In the genomic region with DNA sequence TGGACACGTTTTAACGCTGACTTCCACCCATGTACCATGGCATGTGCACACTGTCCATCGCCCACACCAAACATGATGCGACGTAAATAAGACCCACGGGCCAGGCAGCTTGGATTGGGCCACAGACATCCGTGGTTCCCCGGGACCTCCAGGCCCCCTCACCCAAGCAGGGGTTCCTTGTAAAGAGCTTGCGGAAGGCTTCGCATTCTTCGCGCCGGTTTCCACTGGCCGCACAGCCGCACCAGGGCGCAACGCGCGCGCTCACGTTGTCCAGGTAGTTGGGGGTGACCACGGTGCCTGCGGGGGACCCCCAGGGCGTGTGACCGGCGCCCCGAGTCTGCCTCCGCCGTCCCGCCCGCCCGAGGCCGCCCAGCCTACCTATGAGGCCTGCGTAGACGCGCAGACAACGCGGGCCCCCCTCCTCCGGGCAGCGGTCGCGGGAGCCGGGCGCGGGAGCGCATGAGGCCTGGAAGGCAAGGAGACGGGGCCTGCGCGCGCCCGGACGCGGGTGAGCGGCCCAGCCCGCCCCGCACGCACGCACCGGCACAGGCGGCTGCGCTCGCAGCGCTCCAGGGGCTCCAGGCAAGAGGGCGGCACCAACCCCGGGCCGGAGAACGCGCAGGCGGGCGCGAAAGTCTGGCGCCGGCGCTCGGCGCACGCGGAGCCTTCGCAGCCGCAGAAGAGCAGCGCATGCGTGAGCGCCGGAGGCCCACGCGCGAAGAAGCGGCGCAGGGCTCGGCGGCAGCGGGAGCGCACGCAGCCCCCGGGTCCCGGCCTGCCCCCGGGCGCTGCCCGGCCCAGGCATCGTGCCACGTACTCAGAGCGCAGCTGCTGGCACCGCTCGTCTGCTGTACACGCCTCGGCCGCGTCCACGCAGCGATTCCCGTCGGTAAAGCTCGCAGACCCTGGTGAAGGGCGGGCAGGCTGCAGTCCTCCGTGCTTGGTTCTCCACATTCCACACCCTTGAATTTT, we compare ENCODE assay signal across 8 mouse cellular contexts. TPM values are rescaled to one million over a fixed set of nuclear protein-coding genes. Genes with fewer than 3 reads are reported as not detected.
DNase-seq lines count a peak whose midpoint lies in the region; ATAC-seq and TF ChIP-seq lines count a peak whose summit lies in the region.

No protein-coding gene starts in this region.

- peaks cover 10% of the 10 kb centered on the region; the same call in 1 of the 2 replicates for H3K4me1 ChIP-seq in lung, embryonic 14.5 days (ENCODE audit: insufficient read depth)
- H3K4me1 ChIP-seq in heart, embryonic 10.5 days: peaks cover 22% of the 10 kb centered on the region
- peaks cover 14% of the 10 kb centered on the region; the same call in 1 of the 2 replicates for H3K4me1 ChIP-seq in lung, postnatal 0 days (ENCODE audit: insufficient read depth, low read depth, low read length)
- H3K4me1 ChIP-seq in stomach, embryonic 14.5 days (ENCODE audit: control insufficient read depth, insufficient read depth, low read length): peaks cover 15% of the 10 kb centered on the region; the same call in 1 of the 2 replicates

- no peak overlapping the region for H3K27ac ChIP-seq in lung, embryonic 14.5 days (ENCODE audit: low read depth)
- peak overlapping the region; percentile 79 for H3K27ac ChIP-seq in heart, embryonic 10.5 days
- no peak overlapping the region for H3K27ac ChIP-seq in lung, postnatal 0 days (ENCODE audit: low read length)
- H3K27ac ChIP-seq in stomach, embryonic 14.5 days (ENCODE audit: low read length): no peak overlapping the region

- peak; percentile 67 for DNase-seq in lung, embryonic 14.5 days
- no peak for DNase-seq in lung, postnatal 36 days
- DNase-seq in cerebellum, adult 9-11 months: peak; percentile 67
- peak; percentile 76 for DNase-seq in heart, embryonic 10.5 days (ENCODE audit: low spot score)
- peak; percentile 59 to 79 for DNase-seq in layer of hippocampus, adult 8-10 months (ENCODE audit: low spot score in 2 of 2)
- DNase-seq in lung, postnatal 0 days (ENCODE audit: low spot score): no peak
- no peak for DNase-seq in B cell, adult 2 months

- TF ChIP-seq EP300 in lung, postnatal 0 days (IDR thresholded peaks at IDR 0.05): no peak

- no peaks in the 10 kb centered on the region for H3K36me3 ChIP-seq in lung, embryonic 14.5 days (ENCODE audit: insufficient read depth)
- no peaks in the 10 kb centered on the region for H3K36me3 ChIP-seq in heart, embryonic 10.5 days
- no peaks in the 10 kb centered on the region for H3K36me3 ChIP-seq in lung, postnatal 0 days (ENCODE audit: insufficient read depth, low read length)
- H3K36me3 ChIP-seq in stomach, embryonic 14.5 days (ENCODE audit: control insufficient read depth, insufficient read depth, low read length): no peaks in the 10 kb centered on the region

- peak overlapping the region; percentile 54 for H3K4me3 ChIP-seq in lung, embryonic 14.5 days (ENCODE audit: low read depth, low read length)
- peak overlapping the region; percentile 65 for H3K4me3 ChIP-seq in heart, embryonic 10.5 days
- peak overlapping the region; percentile 43 for H3K4me3 ChIP-seq in lung, postnatal 0 days (ENCODE audit: low read depth, low read length)
- peak overlapping the region; percentile 55 for H3K4me3 ChIP-seq in stomach, embryonic 14.5 days (ENCODE audit: low read depth, low read length)

- 2% methylated on average over 114 of the region's 115 CpGs for WGBS in lung, embryonic 14.5 days
- 3% methylated on average over 104 of the region's 115 CpGs for WGBS in heart, embryonic 10.5 days
- WGBS in lung, postnatal 0 days: 4% methylated on average over 83 of the region's 115 CpGs
- 2% methylated on average over 113 of the region's 115 CpGs for WGBS in stomach, embryonic 14.5 days

- peaks cover 38% of the 10 kb centered on the region for H3K27me3 ChIP-seq in lung, embryonic 14.5 days (ENCODE audit: insufficient read depth, low read length)
- H3K27me3 ChIP-seq in heart, embryonic 10.5 days (ENCODE audit: insufficient read depth, poor library complexity, severe bottlenecking): peaks cover 71% of the 10 kb centered on the region
- peaks cover 30% of the 10 kb centered on the region for H3K27me3 ChIP-seq in lung, postnatal 0 days (replicated peaks; ENCODE audit: insufficient read depth, low read length)
- peaks cover 11% of the 10 kb centered on the region for H3K27me3 ChIP-seq in stomach, embryonic 14.5 days (ENCODE audit: control insufficient read depth, insufficient read depth, low read length)

- H3K4me2 ChIP-seq in lung, embryonic 14.5 days: peak overlapping the region; percentile 94
- H3K4me2 ChIP-seq in lung, postnatal 0 days (replicated peaks; ENCODE audit: low read depth, low read length): peak overlapping the region; percentile 81
- peak overlapping the region; percentile 98 for H3K4me2 ChIP-seq in stomach, embryonic 14.5 days (replicated peaks; ENCODE audit: low read depth, low read length)

- peak overlapping the region; percentile 69 for H3K9ac ChIP-seq in lung, embryonic 14.5 days
- H3K9ac ChIP-seq in lung, postnatal 0 days (replicated peaks; ENCODE audit: low read depth): 0 out of 2 replicates have a peak overlapping the region, but pooled peaks have one; percentile 12
- H3K9ac ChIP-seq in stomach, embryonic 14.5 days (replicated peaks; ENCODE audit: low read depth, low read length): peak overlapping the region; percentile 64

- TF ChIP-seq CTCF in lung, embryonic 14.5 days (IDR thresholded peaks at IDR 0.05; ENCODE audit: low read depth): no peak
- no peak for TF ChIP-seq CTCF in lung, postnatal 0 days (IDR thresholded peaks at IDR 0.05)

- no peaks in the 10 kb centered on the region for H3K9me3 ChIP-seq in lung, embryonic 14.5 days (ENCODE audit: low read depth, low read length)
- no peaks in the 10 kb centered on the region for H3K9me3 ChIP-seq in heart, embryonic 10.5 days
- H3K9me3 ChIP-seq in lung, postnatal 0 days (ENCODE audit: low read length): no peaks in the 10 kb centered on the region
- H3K9me3 ChIP-seq in stomach, embryonic 14.5 days (ENCODE audit: control insufficient read depth, low read depth, low read length): no peaks in the 10 kb centered on the region

- peak; percentile 57; the same call in 1 of the 2 replicates for ATAC-seq in lung, embryonic 14.5 days (ENCODE audit: insufficient read depth)
- peak; percentile 20; the same call in 1 of the 2 replicates for ATAC-seq in lung, postnatal 0 days
- ATAC-seq in stomach, embryonic 14.5 days (ENCODE audit: insufficient number of reproducible peaks, insufficient read depth, low FRiP score, low read depth): peak; percentile 29

RNA-seq across cellular contexts. Expression of a gene that starts 1.7 kb away (rescaled TPM):
- 13.5 and 16.3 TPM in 2 replicates for polyA plus RNA-seq in lung, embryonic 14.5 days (2014; fragmentation: Nextera tagmentation; extraction: Ambion mirVana)
- polyA plus RNA-seq in heart, embryonic 10.5 days (2016; fragmentation: Nextera tagmentation; extraction: Ambion mirVana): 3.3 and 4.9 TPM in 2 replicates
- 10 to 100 TPM; 52.8 to 62.0 (median 58.8) TPM for total RNA-seq in layer of hippocampus, adult 8-10 months (2022)
- 1.2 and 1.4 TPM in 2 replicates for polyA plus RNA-seq in lung, postnatal 0 days (2015; fragmentation: Nextera tagmentation; extraction: Ambion mirVana)
- polyA plus RNA-seq in stomach, embryonic 14.5 days (2014; fragmentation: Nextera tagmentation; extraction: Ambion mirVana): 23.8 and 24.4 TPM in 2 replicates

RNA-seq across cellular contexts. Expression of a gene that starts 22.5 kb away (rescaled TPM):
- 1.9 and 4.1 TPM in 2 replicates for polyA plus RNA-seq in lung, embryonic 14.5 days (2014; fragmentation: Nextera tagmentation; extraction: Ambion mirVana)
- polyA plus RNA-seq in heart, embryonic 10.5 days (2016; fragmentation: Nextera tagmentation; extraction: Ambion mirVana): 4.2 and 6.5 TPM in 2 replicates
- 1 to 10 TPM in 2 of 4 experiments, under 1 TPM in 2; 0.62 to 1.4 (median 1.0) TPM for total RNA-seq in layer of hippocampus, adult 8-10 months (2022)
- 3.2 and 3.5 TPM in 2 replicates for polyA plus RNA-seq in lung, postnatal 0 days (2015; fragmentation: Nextera tagmentation; extraction: Ambion mirVana)
- 3.6 and 4.8 TPM in 2 replicates for polyA plus RNA-seq in stomach, embryonic 14.5 days (2014; fragmentation: Nextera tagmentation; extraction: Ambion mirVana)

RNA-seq across cellular contexts. Expression of a gene that starts 45.4 kb away (rescaled TPM):
- polyA plus RNA-seq in lung, embryonic 14.5 days (2014; fragmentation: Nextera tagmentation; extraction: Ambion mirVana): 0.23 and 0.34 TPM in 2 replicates
- 0.05 and 0.08 TPM in 2 replicates for polyA plus RNA-seq in heart, embryonic 10.5 days (2016; fragmentation: Nextera tagmentation; extraction: Ambion mirVana)
- total RNA-seq in layer of hippocampus, adult 8-10 months (2022): 1 to 10 TPM in 1 of 4 experiments, under 1 TPM in 3; 0.39 to 1.5 (median 0.75) TPM
- 1.1 TPM in 2 replicates for polyA plus RNA-seq in lung, postnatal 0 days (2015; fragmentation: Nextera tagmentation; extraction: Ambion mirVana)
- 0.22 and 0.48 TPM in 2 replicates for polyA plus RNA-seq in stomach, embryonic 14.5 days (2014; fragmentation: Nextera tagmentation; extraction: Ambion mirVana)

Comparison
In these comparisons a context has a peak if more than half of its experiments do, and no peak if none do; other contexts are left out.
1. DNase-seq: peak in lung, embryonic 14.5 days (single experiment), cerebellum, adult 9-11 months (single experiment), heart, embryonic 10.5 days (single experiment) and layer of hippocampus, adult 8-10 months (2 of 2); none in lung, postnatal 36 days (single experiment), lung, postnatal 0 days (single experiment) and B cell, adult 2 months (0 of 2).
2. H3K9ac ChIP-seq: peak in every context shown above with its lines; median percentile 69 in lung, embryonic 14.5 days; 64 in stomach, embryonic 14.5 days; 12 in lung, postnatal 0 days.
3. Peak in every context shown above with its lines, with median percentiles within 50 percentile points of each other: ATAC-seq, H3K4me2 ChIP-seq and H3K4me3 ChIP-seq.